Mouse (Mus musculus): ENCODE measurements at regions not wholly inside any gene's neighbourhood (a gene's known extent, or its start where the extent isn't known, plus 50 kb on each side); places are given as distances from the start of the nearest gene placed in this dataset.
A peak's percentile ranks its signal among the peaks of the same experiment; 100 is the strongest.

DNA sequence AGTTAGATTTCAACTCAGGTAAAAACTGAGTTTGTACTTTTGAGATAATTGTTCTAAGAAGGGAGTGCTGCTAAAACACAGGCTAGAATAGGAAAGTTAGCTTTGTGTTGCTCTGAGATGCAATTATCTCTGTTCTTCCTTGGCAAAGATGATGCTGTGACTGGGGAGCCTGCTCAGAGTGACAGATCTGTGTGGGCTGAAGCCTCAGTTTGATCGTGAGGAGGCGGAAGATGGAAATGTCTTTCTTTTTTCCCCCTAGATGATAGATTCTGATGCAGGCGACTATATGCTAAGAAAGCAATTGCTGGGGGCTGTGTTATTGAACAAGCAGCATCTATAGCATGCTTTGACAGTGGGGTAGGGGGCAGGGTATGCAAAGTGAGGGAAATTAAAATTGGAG is 156.7 kb upstream of the Cypt15 start:
- no peak for DNase-seq

GRCm38 (mm10) chrX:39229683-39230082 is 116.4 kb upstream of the Cypt15 start:
- DNase-seq = peak; percentile 3 to 23

DNA sequence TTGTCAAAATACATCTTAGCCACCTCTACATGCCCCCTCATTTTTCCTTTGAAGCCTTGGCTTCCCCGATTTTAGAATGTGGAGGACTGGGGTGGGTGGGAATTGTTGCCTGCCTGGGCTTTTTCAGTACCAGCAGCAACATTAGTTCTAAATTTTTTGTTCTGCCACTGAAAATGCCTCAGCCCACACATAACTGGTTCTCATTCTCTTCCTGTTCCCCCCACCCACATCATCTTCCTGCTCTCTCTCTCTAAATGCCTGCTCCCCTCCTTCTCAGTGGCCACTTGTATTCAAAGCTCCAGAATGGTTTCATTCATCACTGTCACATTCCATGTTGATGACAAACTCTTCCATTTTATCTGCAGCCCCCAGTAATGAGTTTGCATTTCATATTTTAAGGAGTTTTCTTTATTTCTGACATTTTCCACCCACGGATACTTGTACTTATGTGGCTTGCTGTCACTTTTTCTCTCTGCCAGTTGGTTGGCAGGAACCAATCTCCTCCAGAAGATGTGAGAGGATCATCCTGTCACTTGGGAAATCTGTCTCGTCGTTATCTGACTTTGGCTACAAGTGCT is 95.8 kb upstream of the Cypt15 start:
- DNase-seq = no peak
